Mouse (Mus musculus) neural tube, embryonic 13.5 days (tissue): ENCODE measurements around the gene Lhfp. TPM values are rescaled to one million over a fixed set of nuclear protein-coding genes. Genes with fewer than 3 reads are reported as not detected.
"Not testable (repeated sequence)": the region's sequence is repeated elsewhere in the genome, so short reads cannot be mapped to it uniquely, and the experiment has no call there.

Experiments
- ATAC-seq: fragments of 200-750 bp; cut with Nextera tagmentation; 2 replicates; pipeline ENCODE4 v1.8.0; 2017; ENCODE audit warnings: low read depth, mild to moderate bottlenecking, moderate TSS enrichment, moderate library complexity
- H3K27ac ChIP-seq: fragments of 300-500 bp; sonication (generic); replicated peaks from 2 replicates; pipeline ENCODE4 v1.5.1; 2015; ENCODE audit warnings: moderate library complexity, mild to moderate bottlenecking, inconsistent platforms
- H3K27me3 ChIP-seq: fragments of 300-500 bp; sonication (generic); 2 replicates; pipeline ENCODE4 v1.6.1; 2015; ENCODE audit warnings: mild to moderate bottlenecking, inconsistent platforms
- H3K36me3 ChIP-seq: fragments of 300-500 bp; sonication (generic); 2 replicates; pipeline ENCODE4 v1.6.1; 2015; ENCODE audit warnings: mild to moderate bottlenecking, inconsistent platforms
- H3K4me1 ChIP-seq: fragments of 300-500 bp; sonication (generic); replicated peaks from 2 replicates; pipeline ENCODE4 v1.6.1; 2015; ENCODE audit warnings: inconsistent platforms
- H3K4me2 ChIP-seq: fragments of 300-500 bp; sonication (generic); 2 replicates; pipeline ENCODE4 v1.6.1; 2015; ENCODE audit warnings: inconsistent platforms, mild to moderate bottlenecking, moderate library complexity
- H3K4me3 ChIP-seq: fragments of 300-500 bp; sonication (generic); 2 replicates; pipeline ENCODE4 v1.5.1; 2015; ENCODE audit warnings: mild to moderate bottlenecking, inconsistent platforms
- H3K9ac ChIP-seq: fragments of 300-500 bp; sonication (generic); 2 replicates; pipeline ENCODE4 v1.6.1; 2015; ENCODE audit warnings: moderate library complexity, mild to moderate bottlenecking, inconsistent platforms
- H3K9me3 ChIP-seq: fragments of 300-500 bp; sonication (generic); 2 replicates; pipeline ENCODE4 v1.6.1; 2016; ENCODE audit warnings: inconsistent platforms
- WGBS: fragments of 180-500 bp; shearing (Covaris S2); methylation state at CpG from one replicate; pipeline ENCODE4 v1.1.7; 2015; 5-methylcytosine and 5-hydroxymethylcytosine counted together
- polyA plus RNA-seq: library from polyadenylated mRNA; unstranded; fragments of >200 nt; fragmentation: Nextera tagmentation; extraction: Ambion mirVana; gene quantifications from 2 replicates; pipeline ENCODE4 v1.2.1, GENCODE M21; 2015

Lhfp gene
- polyA plus RNA-seq, 1 experiment from 2014 or later = 62.5 TPM

GRCm38 (mm10) chr3:53230562-53230961, 189.2 kb downstream of the Lhfp start:
- H3K27ac ChIP-seq = no peak overlapping the region
- ATAC-seq = no peak
- H3K9ac ChIP-seq = no peak overlapping the region
- H3K4me2 ChIP-seq = no peak overlapping the region
- WGBS = 23% methylated on average over 3 of the region's 3 CpGs
- no peaks in the 10 kb centered on the region for H3K36me3 ChIP-seq
- no peak overlapping the region for H3K4me3 ChIP-seq
- no peaks in the 10 kb centered on the region for H3K27me3 ChIP-seq
- H3K9me3 ChIP-seq = no peaks in the 10 kb centered on the region
- H3K4me1 ChIP-seq = peaks cover 18% of the 10 kb centered on the region

- 49% methylated on average over 3 of the region's 3 CpGs for WGBS
- Histone ChIP-seq H3K4me3 (no peak overlapping the region), H3K36me3 (no peaks in the 10 kb centered on the region), H3K27me3 (no peaks in the 10 kb centered on the region), H3K9me3 (no peaks in the 10 kb centered on the region), H3K4me1 (peaks cover 12% of the 10 kb centered on the region), H3K9ac (no peak overlapping the region), H3K4me2 (no peak overlapping the region), H3K27ac (no peak overlapping the region)
- no peak for ATAC-seq
Measured at GRCm38 (mm10) chr3:53231112-53231511, 189.8 kb downstream of the Lhfp start.

- H3K27me3 ChIP-seq, H3K36me3 ChIP-seq, H3K9ac ChIP-seq, H3K4me1 ChIP-seq, H3K27ac ChIP-seq, H3K9me3 ChIP-seq, H3K4me2 ChIP-seq, ATAC-seq, H3K4me3 ChIP-seq: not testable (repeated sequence)
- WGBS = 84% methylated on average over 9 of the region's 9 CpGs
Measured at GRCm38 (mm10) chr3:53232411-53232810, 191.1 kb downstream of the Lhfp start.

GRCm38 (mm10) chr3:53234689-53235088, 193.4 kb downstream of the Lhfp start:
- Histone ChIP-seq H3K27me3 (no peaks in the 10 kb centered on the region), H3K4me2 (no peak overlapping the region), H3K4me1 (peaks cover 7% of the 10 kb centered on the region), H3K4me3 (no peak overlapping the region), H3K9ac (no peak overlapping the region), H3K9me3 (no peaks in the 10 kb centered on the region), H3K36me3 (no peaks in the 10 kb centered on the region), H3K27ac (no peak overlapping the region)
- ATAC-seq = no peak

GRCm38 (mm10) chr3:53236471-53236870, 195.1 kb downstream of the Lhfp start:
- H3K4me3 ChIP-seq = no peak overlapping the region
- no peak for ATAC-seq
- H3K4me1 ChIP-seq = no peaks in the 10 kb centered on the region
- no peaks in the 10 kb centered on the region for H3K36me3 ChIP-seq
- H3K27me3 ChIP-seq = no peaks in the 10 kb centered on the region
- H3K9me3 ChIP-seq = no peaks in the 10 kb centered on the region
- no peak overlapping the region for H3K27ac ChIP-seq
- no peak overlapping the region for H3K9ac ChIP-seq
- H3K4me2 ChIP-seq = no peak overlapping the region
- WGBS = 77% methylated on average over 4 of the region's 4 CpGs

GRCm38 (mm10) chr3:53240150-53240549, 198.8 kb downstream of the Lhfp start:
- ATAC-seq = no peak
- 92% methylated on average over 3 of the region's 3 CpGs for WGBS
- Histone ChIP-seq H3K27me3 (no peaks in the 10 kb centered on the region), H3K4me2 (no peak overlapping the region), H3K4me1 (no peaks in the 10 kb centered on the region), H3K36me3 (no peaks in the 10 kb centered on the region), H3K9ac (no peak overlapping the region), H3K9me3 (no peaks in the 10 kb centered on the region), H3K4me3 (no peak overlapping the region), H3K27ac (no peak overlapping the region)

GRCm38 (mm10) chr3:53245571-53246208, 204.4 kb downstream of the Lhfp start:
- Histone ChIP-seq H3K4me2 (no peak overlapping the region), H3K9ac (no peak overlapping the region), H3K27me3 (no peaks in the 10 kb centered on the region), H3K27ac (no peak overlapping the region), H3K9me3 (no peaks in the 10 kb centered on the region), H3K36me3 (no peaks in the 10 kb centered on the region), H3K4me1 (peaks cover 11% of the 10 kb centered on the region), H3K4me3 (no peak overlapping the region)
- 88% methylated on average over 9 of the region's 9 CpGs for WGBS
- no peak for ATAC-seq

- H3K4me1 ChIP-seq = peaks cover 11% of the 10 kb centered on the region
- WGBS = 79% methylated on average over 3 of the region's 3 CpGs
- H3K9ac ChIP-seq = no peak overlapping the region
- H3K27ac ChIP-seq = no peak overlapping the region
- no peaks in the 10 kb centered on the region for H3K9me3 ChIP-seq
- no peaks in the 10 kb centered on the region for H3K27me3 ChIP-seq
- ATAC-seq = no peak
- H3K4me2 ChIP-seq = no peak overlapping the region
- H3K36me3 ChIP-seq = no peaks in the 10 kb centered on the region
- H3K4me3 ChIP-seq = no peak overlapping the region
Measured at GRCm38 (mm10) chr3:53247102-53247501, 205.8 kb downstream of the Lhfp start.

GRCm38 (mm10) chr3:53248158-53248874, 207.0 kb downstream of the Lhfp start:
- Histone ChIP-seq H3K4me1 (peaks cover 20% of the 10 kb centered on the region), H3K27me3 (0 out of 2 replicates have a peak, but pooled peaks cover 3% of the 10 kb centered on the region), H3K4me3 (no peak overlapping the region), H3K27ac (no peak overlapping the region), H3K36me3 (no peaks in the 10 kb centered on the region), H3K9me3 (no peaks in the 10 kb centered on the region), H3K4me2 (no peak overlapping the region), H3K9ac (peak overlapping the region; percentile 34; the same call in 1 of the 2 replicates)
- ATAC-seq = no peak
- 31% methylated on average over 10 of the region's 10 CpGs for WGBS

- no peak for ATAC-seq
- H3K4me1 ChIP-seq = peaks cover 28% of the 10 kb centered on the region
- H3K4me2 ChIP-seq = no peak overlapping the region
- H3K36me3 ChIP-seq = no peaks in the 10 kb centered on the region
- H3K27me3 ChIP-seq = 0 out of 2 replicates have a peak, but pooled peaks cover 3% of the 10 kb centered on the region
- 92% methylated on average over 5 of the region's 5 CpGs for WGBS
- H3K4me3 ChIP-seq = no peak overlapping the region
- H3K9me3 ChIP-seq = no peaks in the 10 kb centered on the region
- no peak overlapping the region for H3K27ac ChIP-seq
- H3K9ac ChIP-seq = no peak overlapping the region
Measured at GRCm38 (mm10) chr3:53252556-53252955, 211.2 kb downstream of the Lhfp start.

- ATAC-seq = no peak
- no peak overlapping the region for H3K9ac ChIP-seq
- no peak overlapping the region for H3K4me3 ChIP-seq
- H3K27me3 ChIP-seq = 0 out of 2 replicates have a peak, but pooled peaks cover 3% of the 10 kb centered on the region
- peak overlapping the region; percentile 4; the same call in 1 of the 2 replicates for H3K27ac ChIP-seq
- peaks cover 24% of the 10 kb centered on the region for H3K4me1 ChIP-seq
- 19% methylated on average over 5 of the region's 5 CpGs for WGBS
- H3K36me3 ChIP-seq = no peaks in the 10 kb centered on the region
- H3K4me2 ChIP-seq = peak overlapping the region; percentile 9; the same call in 1 of the 2 replicates
- H3K9me3 ChIP-seq = no peaks in the 10 kb centered on the region
Measured at GRCm38 (mm10) chr3:53253223-53253832, 212.0 kb downstream of the Lhfp start.

GRCm38 (mm10) chr3:53258657-53259158, 217.4 kb downstream of the Lhfp start:
- 22% methylated on average over 7 of the region's 7 CpGs for WGBS
- H3K9ac ChIP-seq = no peak overlapping the region
- H3K4me2 ChIP-seq = no peak overlapping the region
- H3K9me3 ChIP-seq = no peaks in the 10 kb centered on the region
- H3K27ac ChIP-seq = peak overlapping the region; percentile 23
- peak; percentile 36; the same call in 1 of the 2 replicates for ATAC-seq
- H3K4me1 ChIP-seq = peaks cover 14% of the 10 kb centered on the region
- H3K27me3 ChIP-seq = no peaks in the 10 kb centered on the region
- H3K4me3 ChIP-seq = no peak overlapping the region
- no peaks in the 10 kb centered on the region for H3K36me3 ChIP-seq
